In the genomic region with DNA sequence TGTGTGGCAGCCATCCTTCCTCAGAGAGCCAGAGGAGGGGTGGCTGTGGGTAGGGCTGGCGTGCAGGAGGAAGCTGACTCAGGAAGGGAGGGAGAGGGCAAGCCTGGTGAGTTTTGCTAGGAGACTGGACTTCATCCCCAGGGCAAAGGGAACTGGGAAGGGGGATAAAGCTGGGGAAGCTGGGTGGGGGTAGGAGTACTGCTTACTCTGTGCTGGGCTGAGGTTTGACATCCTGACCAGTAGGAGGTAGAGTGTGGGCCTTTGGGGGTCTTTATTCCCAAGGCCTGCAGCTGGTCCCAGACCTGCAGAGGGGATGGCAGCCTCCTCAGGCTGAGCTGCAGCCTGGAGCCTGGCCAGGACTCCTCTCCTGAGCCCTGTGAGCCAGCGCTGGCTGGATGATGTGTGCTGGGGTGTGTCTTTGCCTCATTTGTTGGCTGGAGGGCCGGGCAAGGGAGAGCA, we compare ENCODE assay signal across 8 mouse cellular contexts. TPM values are rescaled to one million over a fixed set of nuclear protein-coding genes. Genes with fewer than 3 reads are reported as not detected.
DNase-seq lines count a peak whose midpoint lies in the region; ATAC-seq and TF ChIP-seq lines count a peak whose summit lies in the region.

No protein-coding gene starts in this region.

- no peaks in the 10 kb centered on the region for H3K27me3 ChIP-seq in neural tube, embryonic 11.5 days (ENCODE audit: control insufficient read depth, insufficient read depth, low read length)
- H3K27me3 ChIP-seq in heart, embryonic 13.5 days (replicated peaks), result peaks cover 24% of the 10 kb centered on the region
- H3K27me3 ChIP-seq in neural tube, embryonic 12.5 days (replicated peaks), result peaks cover 5% of the 10 kb centered on the region; the same call in 1 of the 2 replicates

- no peak overlapping the region for H3K4me2 ChIP-seq in neural tube, embryonic 11.5 days (ENCODE audit: low read depth)
- no peak overlapping the region for H3K4me2 ChIP-seq in heart, embryonic 13.5 days
- H3K4me2 ChIP-seq in neural tube, embryonic 12.5 days (replicated peaks), result 0 out of 2 replicates have a peak overlapping the region, but pooled peaks have one; percentile 10

- intact Hi-C loops in left cerebral cortex, adult 2 months (cut with DNase I), result no loop called here

- no peaks in the 10 kb centered on the region for H3K9me3 ChIP-seq in neural tube, embryonic 11.5 days (ENCODE audit: control insufficient read depth, low read length)
- no peaks in the 10 kb centered on the region for H3K9me3 ChIP-seq in heart, embryonic 13.5 days
- H3K9me3 ChIP-seq in neural tube, embryonic 12.5 days, result no peaks in the 10 kb centered on the region

- H3K9ac ChIP-seq in neural tube, embryonic 11.5 days (ENCODE audit: low read length), result peak overlapping the region; percentile 15; the same call in 1 of the 2 replicates
- 0 out of 2 replicates have a peak overlapping the region, but pooled peaks have one; percentile 57 for H3K9ac ChIP-seq in heart, embryonic 13.5 days
- H3K9ac ChIP-seq in neural tube, embryonic 12.5 days, result no peak overlapping the region

- ATAC-seq in neural tube, embryonic 11.5 days (ENCODE audit: insufficient read depth, low FRiP score, low TSS enrichment), result no peak
- no peak for ATAC-seq in heart, embryonic 13.5 days (ENCODE audit: extremely low read depth, insufficient number of reproducible peaks, low FRiP score, low TSS enrichment)
- 0 out of 2 replicates have a peak, but pooled peaks have one; percentile 17 for ATAC-seq in neural tube, embryonic 12.5 days (ENCODE audit: low FRiP score, low read depth)

- peak overlapping the region; percentile 3; the same call in 1 of the 2 replicates for H3K27ac ChIP-seq in neural tube, embryonic 11.5 days (ENCODE audit: low read depth, low read length)
- H3K27ac ChIP-seq in heart, embryonic 13.5 days (replicated peaks), result peak overlapping the region; percentile 50
- no peak overlapping the region for H3K27ac ChIP-seq in neural tube, embryonic 12.5 days
- no peak overlapping the region for H3K27ac ChIP-seq in left cerebral cortex, adult 2 months
- no peak overlapping the region for H3K27ac ChIP-seq in layer of hippocampus, adult 2 months

- H3K36me3 ChIP-seq in neural tube, embryonic 11.5 days (ENCODE audit: control insufficient read depth, insufficient read depth, low read length), result no peaks in the 10 kb centered on the region
- no peaks in the 10 kb centered on the region for H3K36me3 ChIP-seq in heart, embryonic 13.5 days
- no peaks in the 10 kb centered on the region for H3K36me3 ChIP-seq in neural tube, embryonic 12.5 days

- H3K4me1 ChIP-seq in neural tube, embryonic 11.5 days (ENCODE audit: control insufficient read depth, insufficient read depth, low read length), result peaks cover 5% of the 10 kb centered on the region; the same call in 1 of the 2 replicates
- peaks cover 44% of the 10 kb centered on the region for H3K4me1 ChIP-seq in heart, embryonic 13.5 days
- H3K4me1 ChIP-seq in neural tube, embryonic 12.5 days, result peaks cover 38% of the 10 kb centered on the region

- no peak overlapping the region for H3K4me3 ChIP-seq in neural tube, embryonic 11.5 days (ENCODE audit: low read depth, low read length)
- no peak overlapping the region for H3K4me3 ChIP-seq in heart, embryonic 13.5 days
- no peak overlapping the region for H3K4me3 ChIP-seq in neural tube, embryonic 12.5 days
- H3K4me3 ChIP-seq in left cerebral cortex, adult 2 months, result no peak overlapping the region
- H3K4me3 ChIP-seq in layer of hippocampus, adult 2 months, result no peak overlapping the region

- no peak for DNase-seq in neural tube, embryonic 11.5 days (ENCODE audit: low spot score)
- no peak for DNase-seq in neural tube, embryonic 10.5 days (ENCODE audit: extremely low spot score, low spot score)
- peak; percentile 74 for DNase-seq in kidney, postnatal 10 days
- DNase-seq in left cerebral cortex, adult 2 months (ENCODE audit: extremely low spot score in 1 of 2, low spot score in 2 of 2), result no peak
- DNase-seq in layer of hippocampus, adult 2 months (ENCODE audit: low spot score in 2 of 2), result no peak
- no peak for DNase-seq in natural killer cell, adult 2 months (ENCODE audit: low spot score in 2 of 2)

- no peak for TF ChIP-seq CTCF in left cerebral cortex, adult 2 months (IDR thresholded peaks at IDR 0.05)
- TF ChIP-seq CTCF in layer of hippocampus, adult 2 months (conservative IDR thresholded peaks at IDR 0.05), result no peak

- WGBS in neural tube, embryonic 11.5 days, result 25% methylated on average over 3 of the region's 3 CpGs
- WGBS in heart, embryonic 13.5 days, result 20% methylated on average over 3 of the region's 3 CpGs
- 10% methylated on average over 3 of the region's 3 CpGs for WGBS in neural tube, embryonic 12.5 days

RNA-seq across cellular contexts. Expression of a gene that starts 4.6 kb away (rescaled TPM):
- 6.8 and 7.2 TPM in 2 replicates for polyA plus RNA-seq in neural tube, embryonic 11.5 days (2014; fragmentation: Nextera tagmentation; extraction: Ambion mirVana)
- 6.7 and 7.4 TPM in 2 replicates for polyA plus RNA-seq in heart, embryonic 13.5 days (2015; fragmentation: Nextera tagmentation; extraction: Ambion mirVana)
- 6.6 and 7.3 TPM in 2 replicates for polyA plus RNA-seq in neural tube, embryonic 12.5 days (2016; fragmentation: Nextera tagmentation; extraction: Ambion mirVana)
- total RNA-seq in left cerebral cortex, adult 2 months (2021), result 10 to 100 TPM; 24.4 to 25.4 TPM
- 10 to 100 TPM; 26.9 to 29.5 TPM for total RNA-seq in layer of hippocampus, adult 2 months (2021)

Comparison
In these comparisons a context has a peak if more than half of its experiments do, and no peak if none do; other contexts are left out.
1. H3K27ac ChIP-seq: peak in neural tube, embryonic 11.5 days (single experiment) and heart, embryonic 13.5 days (single experiment); none in neural tube, embryonic 12.5 days (single experiment), left cerebral cortex, adult 2 months (single experiment) and layer of hippocampus, adult 2 months (single experiment).